Mouse (Mus musculus) olfactory bulb, adult 2 months (tissue): ENCODE data around the gene Rer1.

Experiments
- CTCF ChIP-seq: fragments of 200-500 bp; IDR thresholded peaks from 2 replicates; pipeline ENCODE4 v1.5.1; 2012; ENCODE audit warnings: low read depth, mild to moderate bottlenecking, low read length, moderate library complexity; ENCODE audit not compliant: insufficient read depth
- POLR2A ChIP-seq: fragments of 200-500 bp; IDR thresholded peaks from 2 replicates; pipeline ENCODE4 v1.6.1; 2012; ENCODE audit warnings: mild to moderate bottlenecking, low read depth, low read length, moderate library complexity; ENCODE audit not compliant: insufficient read depth

DNA sequence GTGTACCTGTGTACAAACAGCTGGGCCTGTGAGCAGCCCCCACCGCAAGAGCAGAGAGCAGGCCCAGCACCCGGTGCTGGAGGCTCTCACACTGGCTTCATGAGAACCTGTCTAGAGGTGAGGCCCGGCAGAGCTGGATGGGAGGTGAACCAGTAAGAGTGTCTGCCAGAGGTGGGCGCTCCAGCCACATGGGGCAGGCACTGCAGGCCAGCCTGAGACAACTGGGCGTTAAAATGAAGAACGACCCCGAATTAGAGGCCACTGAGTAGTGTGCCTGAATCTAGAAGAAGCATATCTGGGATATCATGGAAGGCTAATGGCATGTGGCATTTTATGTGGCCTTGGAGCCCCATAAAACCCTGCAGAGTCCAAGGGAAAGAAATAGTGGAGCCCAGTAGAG is 33.9 kb upstream of the Rer1 start:
- TF ChIP-seq CTCF (no peak), POLR2A (no peak)
